Mouse (Mus musculus) midbrain, postnatal 0 days (tissue): ENCODE measurements at regions not wholly inside any gene's neighbourhood (a gene's known extent, or its start where the extent isn't known, plus 50 kb on each side); places are given as distances from the start of the nearest gene placed in this dataset.
"Not testable (repeated sequence)": the region's sequence is repeated elsewhere in the genome, so short reads cannot be mapped to it uniquely, and the experiment has no call there.

Experiments
- ATAC-seq: fragments of 200-750 bp; cut with Nextera tagmentation; 2 replicates; pipeline ENCODE4 v1.8.0; 2017; ENCODE audit warnings: moderate number of reproducible peaks, mild to moderate bottlenecking, moderate TSS enrichment, moderate library complexity; ENCODE audit not compliant: low FRiP score
- DNase-seq: peaks from one replicate; pipeline ENCODE4 v3.0.0-alpha.2; 2015; ENCODE audit warnings: low spot score
- H3K27ac ChIP-seq: fragments of 300-500 bp; sonication (generic); 2 replicates; pipeline ENCODE4 v1.5.1; 2014; ENCODE audit warnings: low read depth, mild to moderate bottlenecking, low read length, mixed read lengths
- H3K27me3 ChIP-seq: fragments of 300-500 bp; sonication (generic); 2 replicates; pipeline ENCODE4 v1.6.1; 2014; ENCODE audit warnings: low read length, control low read depth, mixed read lengths; ENCODE audit not compliant: insufficient read depth
- H3K36me3 ChIP-seq: fragments of 300-500 bp; sonication (generic); 2 replicates; pipeline ENCODE4 v1.6.1; 2014; ENCODE audit warnings: low read length, control low read depth, mixed read lengths; ENCODE audit not compliant: insufficient read depth
- H3K4me1 ChIP-seq: fragments of 300-500 bp; sonication (generic); 2 replicates; pipeline ENCODE4 v1.6.1; 2014; ENCODE audit warnings: mild to moderate bottlenecking, control low read depth, antibody characterized with exemption, low read length, mixed read lengths; ENCODE audit not compliant: insufficient read depth
- H3K4me2 ChIP-seq: fragments of 300-500 bp; sonication (generic); 2 replicates; pipeline ENCODE4 v1.6.1; 2014; ENCODE audit warnings: low read depth, mild to moderate bottlenecking, low read length, mixed read lengths; ENCODE audit not compliant: poor library complexity, severe bottlenecking
- H3K4me3 ChIP-seq: fragments of 300-500 bp; sonication (generic); 2 replicates; pipeline ENCODE4 v1.5.1; 2014; ENCODE audit warnings: low read depth, mild to moderate bottlenecking, low read length, moderate library complexity
- H3K9ac ChIP-seq: fragments of 300-500 bp; sonication (generic); replicated peaks from 2 replicates; pipeline ENCODE4 v1.6.1; 2014; ENCODE audit warnings: mild to moderate bottlenecking, low read length, moderate library complexity, mixed read lengths; ENCODE audit not compliant: poor library complexity, severe bottlenecking
- H3K9me3 ChIP-seq: fragments of 300-500 bp; sonication (generic); 2 replicates; pipeline ENCODE4 v1.6.1; 2016; ENCODE audit warnings: low read length, control low read depth
- CTCF ChIP-seq: IDR thresholded peaks from 2 replicates; pipeline ENCODE4 v1.5.1; 2016; ENCODE audit warnings: antibody characterized with exemption, mild to moderate bottlenecking
- WGBS: fragments of 180-500 bp; shearing (Covaris S2); extraction: QIAGEN DNeasy Blood & Tissue Kit; methylation state at CpG from one replicate; pipeline ENCODE4 v1.1.7; 2014; 5-methylcytosine and 5-hydroxymethylcytosine counted together

GRCm38 (mm10) chr8:8969112-8969950 is 279.0 kb upstream of the Arglu1 start:
- WGBS: 80% methylated on average over 21 of the region's 21 CpGs
- peak overlapping the region; percentile 9; the same call in 1 of the 2 replicates for H3K4me2 ChIP-seq
- no peak overlapping the region for H3K9ac ChIP-seq
- H3K4me1 ChIP-seq: no peaks in the 10 kb centered on the region
- no peaks in the 10 kb centered on the region for H3K9me3 ChIP-seq
- H3K27ac ChIP-seq: no peak overlapping the region
- no peak for ATAC-seq
- H3K4me3 ChIP-seq: no peak overlapping the region
- DNase-seq: no peak
- no peaks in the 10 kb centered on the region for H3K27me3 ChIP-seq
- no peaks in the 10 kb centered on the region for H3K36me3 ChIP-seq
- TF ChIP-seq CTCF: no peak

DNA sequence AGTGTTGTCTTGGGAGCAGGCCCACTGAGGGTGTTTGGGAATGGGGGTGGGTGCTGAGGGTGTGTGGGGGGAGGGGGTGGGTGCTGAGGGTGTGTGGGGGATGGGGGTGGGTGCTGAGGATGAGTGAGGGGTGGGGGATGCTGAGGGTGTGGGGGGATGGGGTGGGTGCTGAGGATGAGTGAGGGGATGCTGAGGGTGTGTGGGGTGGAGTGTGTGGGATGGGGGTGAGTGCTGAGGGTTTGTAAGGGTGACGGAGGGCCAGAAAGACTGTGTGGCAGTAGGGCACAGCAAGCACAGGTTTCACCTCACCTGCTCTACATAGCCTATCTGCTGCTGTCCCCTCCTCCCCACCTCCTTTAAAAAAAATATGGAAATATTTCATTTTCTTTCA is 276.3 kb upstream of the Arglu1 start:
- no peak for DNase-seq
- Histone ChIP-seq H3K9me3 (no peaks in the 10 kb centered on the region), H3K4me2 (no peak overlapping the region), H3K27me3 (no peaks in the 10 kb centered on the region), H3K4me3 (no peak overlapping the region), H3K36me3 (no peaks in the 10 kb centered on the region), H3K9ac (no peak overlapping the region), H3K4me1 (no peaks in the 10 kb centered on the region), H3K27ac (no peak overlapping the region)
- 89% methylated on average over 1 of the region's 1 CpGs for WGBS
- no peak for ATAC-seq
- no peak for TF ChIP-seq CTCF

GRCm38 (mm10) chr8:8965983-8966657 is 275.8 kb upstream of the Arglu1 start:
- Histone ChIP-seq H3K9me3 (no peaks in the 10 kb centered on the region), H3K27me3 (no peaks in the 10 kb centered on the region), H3K27ac (no peak overlapping the region), H3K9ac (no peak overlapping the region), H3K36me3 (no peaks in the 10 kb centered on the region), H3K4me3 (no peak overlapping the region), H3K4me2 (no peak overlapping the region), H3K4me1 (no peaks in the 10 kb centered on the region)
- 21% methylated on average over 10 of the region's 10 CpGs for WGBS
- DNase-seq (no peak), ATAC-seq (no peak)
- TF ChIP-seq CTCF: no peak

- H3K27ac ChIP-seq: no peak overlapping the region
- DNase-seq (no peak), ATAC-seq (no peak)
- H3K9me3 ChIP-seq: no peaks in the 10 kb centered on the region
- no peak overlapping the region for H3K4me2 ChIP-seq
- no peak overlapping the region for H3K4me3 ChIP-seq
- no peaks in the 10 kb centered on the region for H3K36me3 ChIP-seq
- no peak for TF ChIP-seq CTCF
- H3K27me3 ChIP-seq: no peaks in the 10 kb centered on the region
- 96% methylated on average over 3 of the region's 3 CpGs for WGBS
- H3K9ac ChIP-seq: no peak overlapping the region
- H3K4me1 ChIP-seq: no peaks in the 10 kb centered on the region
Observed at GRCm38 (mm10) chr8:8960221-8960620, 269.9 kb upstream of the Arglu1 start.

- ATAC-seq (no peak), DNase-seq (no peak)
- no peak overlapping the region for H3K4me3 ChIP-seq
- H3K36me3 ChIP-seq: no peaks in the 10 kb centered on the region
- no peak for TF ChIP-seq CTCF
- H3K27ac ChIP-seq: no peak overlapping the region
- H3K27me3 ChIP-seq: no peaks in the 10 kb centered on the region
- H3K9me3 ChIP-seq: no peaks in the 10 kb centered on the region
- WGBS: 69% methylated on average over 1 of the region's 1 CpGs
- H3K4me1 ChIP-seq: no peaks in the 10 kb centered on the region
- H3K4me2 ChIP-seq: no peak overlapping the region
- H3K9ac ChIP-seq: no peak overlapping the region
Observed at GRCm38 (mm10) chr8:8959787-8960093, 269.4 kb upstream of the Arglu1 start.

GRCm38 (mm10) chr8:8959021-8959786 is 268.9 kb upstream of the Arglu1 start:
- peaks cover 3% of the 10 kb centered on the region; the same call in 1 of the 2 replicates for H3K9me3 ChIP-seq
- H3K9ac ChIP-seq: no peak overlapping the region
- no peaks in the 10 kb centered on the region for H3K27me3 ChIP-seq
- DNase-seq: no peak
- H3K4me1 ChIP-seq: no peaks in the 10 kb centered on the region
- 80% methylated on average over 8 of the region's 8 CpGs for WGBS
- no peaks in the 10 kb centered on the region for H3K36me3 ChIP-seq
- no peak overlapping the region for H3K4me2 ChIP-seq
- H3K4me3 ChIP-seq: no peak overlapping the region
- no peak overlapping the region for H3K27ac ChIP-seq
- no peak for TF ChIP-seq CTCF
- no peak for ATAC-seq

DNA sequence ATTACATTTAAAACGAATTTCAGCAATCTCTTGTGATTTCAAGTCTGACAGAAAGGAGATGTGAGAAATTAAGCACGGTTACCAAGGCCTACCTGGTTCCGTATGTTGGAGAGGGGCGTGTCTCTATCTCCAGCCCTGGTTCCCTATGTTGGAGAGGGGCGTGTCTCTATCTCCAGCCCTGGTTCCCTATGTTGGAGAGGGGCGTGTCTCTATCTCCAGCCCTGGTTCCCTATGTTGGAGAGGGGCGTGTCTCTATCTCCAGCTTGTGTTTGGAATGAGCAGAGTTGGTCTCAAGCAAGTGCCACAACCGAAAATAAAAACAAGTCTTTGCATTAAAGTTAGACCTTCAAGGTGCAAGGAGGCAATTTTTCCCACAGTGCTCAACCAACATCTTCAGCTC is 267.8 kb upstream of the Arglu1 start:
- H3K27me3 ChIP-seq: not testable (repeated sequence)

More for the DNA sequence above, 267.8 kb upstream of the Arglu1 start:
- H3K27ac ChIP-seq, ATAC-seq, H3K36me3 ChIP-seq, H3K9me3 ChIP-seq, H3K4me2 ChIP-seq, H3K9ac ChIP-seq, H3K4me1 ChIP-seq, H3K4me3 ChIP-seq, DNase-seq: not testable (repeated sequence)
- 81% methylated on average over 8 of the region's 8 CpGs for WGBS
